Mouse (Mus musculus) megakaryocyte progenitor cell, adult 5-6 weeks (primary cell): ENCODE results near the gene Jade3. TPM values are rescaled to one million over a fixed set of nuclear protein-coding genes. Genes with fewer than 3 reads are reported as not detected.

ENCODE experiments used
- ATAC-seq: replicated peaks from 2 replicates; pipeline ENCODE4 v1.8.0; 2016; ENCODE audit warnings: mild to moderate bottlenecking, moderate TSS enrichment, inconsistent platforms; ENCODE audit not compliant: poor library complexity
- total RNA-seq, 2 experiments: library from RNA; stranded (forward) in 1 of 2; stranded (reverse) in 1 of 2; fragments of 157-497, 149-512 nt in 1 of 2; fragments of 200-1000 nt in 1 of 2; gene quantifications; 2 replicates each; pipeline versions ENCODE4 v1.2.3 to v1.2.4; 2015 to 2017

The Jade3 gene
- total RNA-seq, 2 experiments from 2014 or later = 12.2 to 15.8 TPM

DNA sequence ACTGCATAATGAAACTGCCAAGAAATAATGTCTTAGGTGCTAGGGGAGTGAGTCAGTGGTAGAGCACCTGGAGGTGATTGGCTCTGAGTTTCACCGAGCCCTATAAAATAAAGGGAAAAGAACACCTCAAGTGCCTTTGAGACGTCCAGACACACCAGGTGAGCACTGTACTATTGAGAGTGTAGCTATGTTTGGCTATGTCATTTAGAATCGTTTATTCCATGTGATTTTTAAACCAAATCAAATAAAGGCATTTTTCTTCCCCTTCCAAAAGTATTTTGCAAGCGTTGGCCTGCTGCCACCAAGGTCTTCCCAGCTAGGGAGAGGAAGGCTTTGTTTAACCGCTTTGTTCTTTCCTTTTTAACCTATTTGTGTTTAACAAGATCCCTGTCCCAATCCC is 122.1 kb downstream of the Jade3 start:
- no peak for ATAC-seq

DNA sequence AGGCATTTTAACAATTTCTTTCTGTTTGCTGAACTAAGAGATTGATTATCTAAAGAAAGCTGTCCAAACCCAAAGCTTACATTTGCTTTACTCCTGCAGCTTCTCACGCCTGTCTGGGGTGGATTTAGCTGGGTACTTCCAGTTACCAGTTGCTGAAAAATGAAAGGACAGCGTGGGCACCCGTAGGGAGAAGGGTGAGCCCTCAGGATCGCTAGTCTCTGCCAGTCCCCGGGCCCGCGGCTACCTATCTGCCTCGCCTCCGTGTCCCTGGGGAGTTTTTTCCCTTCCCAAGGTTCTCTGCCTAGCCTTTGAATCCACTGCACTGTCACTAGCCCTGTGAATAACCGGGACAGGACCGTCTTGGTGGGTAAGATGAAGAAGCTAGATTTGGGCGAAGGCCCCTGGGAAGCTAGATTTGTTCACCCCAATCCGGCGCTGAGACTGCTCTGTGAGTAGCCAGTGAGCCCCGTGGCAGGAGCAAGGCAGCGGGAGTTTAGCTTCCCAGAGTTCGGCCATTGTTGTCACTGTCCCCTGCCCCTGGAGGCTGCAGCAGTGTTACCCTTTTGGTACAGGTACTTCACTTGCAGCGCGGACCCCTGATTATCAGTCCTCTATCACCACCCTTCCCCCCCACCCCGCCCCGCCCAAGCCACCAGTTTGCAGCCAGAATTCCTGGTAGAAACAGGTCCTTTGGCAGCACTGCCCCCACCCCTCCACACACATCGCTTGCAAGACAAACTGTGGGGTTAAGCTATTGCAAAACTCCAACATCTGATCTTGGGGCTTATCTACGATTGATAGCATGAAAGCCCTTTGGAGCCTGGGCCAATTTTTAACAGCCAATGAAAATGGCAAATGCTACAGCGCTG is 122.8 kb downstream of the Jade3 start:
- ATAC-seq = peak; percentile 39; the same call in 1 of the 2 replicates

DNA sequence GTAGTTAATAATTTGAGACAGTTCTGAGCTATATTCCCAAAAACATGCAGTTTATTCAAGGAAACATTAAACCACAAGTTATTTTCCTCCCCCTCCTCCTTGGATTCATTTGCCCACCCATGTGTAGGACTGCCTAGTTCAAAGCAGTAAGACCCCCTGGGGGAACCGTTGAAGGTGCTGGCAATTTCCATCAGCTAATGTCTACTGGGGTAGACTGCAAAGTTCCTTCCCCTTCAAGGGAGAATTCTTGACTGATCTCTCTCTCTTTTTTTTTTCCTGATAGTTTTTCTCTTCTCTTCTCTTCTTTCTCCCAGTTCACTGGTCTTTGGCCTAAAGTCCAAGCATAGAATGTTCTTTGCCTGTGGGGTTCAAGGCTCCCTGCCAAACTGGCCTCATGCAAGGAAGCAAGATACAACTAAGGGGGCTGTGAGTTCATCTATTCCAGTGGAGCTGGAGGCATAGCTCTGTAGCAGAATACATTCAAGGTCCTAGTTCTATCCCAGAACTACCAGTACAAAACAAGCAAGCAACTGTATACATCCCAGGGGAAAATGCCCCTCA is 123.5 kb downstream of the Jade3 start:
- no peak for ATAC-seq

DNA sequence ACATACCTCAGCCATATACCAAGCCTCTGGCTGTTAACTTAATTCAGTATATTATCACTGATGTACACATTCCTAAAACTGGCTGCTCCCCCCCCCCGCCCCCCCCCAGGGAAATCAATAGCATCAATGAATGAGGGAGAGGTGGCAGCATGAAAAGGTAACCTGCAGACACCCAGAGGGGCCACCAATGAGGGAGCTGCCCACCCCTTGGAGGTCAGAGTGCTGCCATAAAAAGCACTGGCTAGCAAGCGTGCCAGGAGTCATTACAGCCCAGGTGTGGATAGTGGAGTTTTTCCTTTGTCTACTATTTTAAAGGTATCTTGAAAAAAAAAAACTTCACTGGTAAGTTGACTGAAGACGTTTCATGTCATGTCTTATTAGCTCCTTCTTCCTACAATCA is 124.0 kb downstream of the Jade3 start, which contains the start of gene Rgn:
Gene Rgn, plus strand, starts transcription at position 256 of the 400 bp plus-strand sequence.
- ATAC-seq = no peak

GRCm38 (mm10) chrX:20552199-20552598 is 126.7 kb downstream of the Jade3 start:
- no peak for ATAC-seq

- ATAC-seq = no peak; the same call in 1 of the 2 replicates
Observed at GRCm38 (mm10) chrX:20561846-20562245, 136.4 kb downstream of the Jade3 start.

DNA sequence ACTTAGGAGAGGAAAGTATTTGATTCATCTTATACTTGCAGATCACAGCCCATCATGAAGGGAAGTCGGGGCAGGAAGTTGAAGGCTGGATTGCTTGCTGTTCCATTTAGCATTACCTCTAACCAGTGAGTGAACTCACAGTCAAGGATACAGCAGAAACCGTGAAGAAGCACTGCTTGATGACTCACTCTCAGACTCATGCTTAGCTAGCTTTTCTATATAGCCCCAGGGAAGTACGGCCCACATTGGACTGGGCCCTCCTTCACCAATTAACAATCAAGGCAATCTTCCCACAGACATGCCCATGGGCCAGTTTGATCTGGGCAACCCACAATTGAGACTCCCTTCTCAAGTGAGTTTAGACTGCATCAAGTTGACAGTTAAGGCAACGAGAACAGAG is 138.5 kb downstream of the Jade3 start:
- no peak for ATAC-seq

Other genes with a start within 250 kb of the Jade3 start
- 5.4 and 9.0 TPM in 2 replicates for gene Slc9a7, start 133.9 kb upstream of the Jade3 start, total RNA-seq (2015)
- 7.1 TPM in 2 replicates for gene Slc9a7, start 133.9 kb upstream of the Jade3 start, total RNA-seq (2017)
- 43.8 and 48.7 TPM in 2 replicates for gene Rp2, start 61.2 kb upstream of the Jade3 start, total RNA-seq (2015)
- 36.5 and 47.4 TPM in 2 replicates for gene Rp2, start 61.2 kb upstream of the Jade3 start, total RNA-seq (2017)
- gene Rgn, start 124.1 kb downstream of the Jade3 start, total RNA-seq (2015) = not detected in 2 replicates
- gene Rgn, start 124.1 kb downstream of the Jade3 start, total RNA-seq (2017) = not detected in 2 replicates
- gene Rbm10, start 191.8 kb downstream of the Jade3 start, total RNA-seq (2015) = 28.4 and 32.0 TPM in 2 replicates
- gene Rbm10, start 191.8 kb downstream of the Jade3 start, total RNA-seq (2017) = 66.3 and 82.3 TPM in 2 replicates
- gene Ndufb11, start 191.9 kb downstream of the Jade3 start, total RNA-seq (2015) = 161 and 171 TPM in 2 replicates
- 75.1 and 84.7 TPM in 2 replicates for gene Ndufb11, start 191.9 kb downstream of the Jade3 start, total RNA-seq (2017)
- 158 and 174 TPM in 2 replicates for gene Uba1, start 232.6 kb downstream of the Jade3 start, total RNA-seq (2015)
- gene Uba1, start 232.6 kb downstream of the Jade3 start, total RNA-seq (2017) = 151 and 156 TPM in 2 replicates